Mouse (Mus musculus): Measurements from ENCODE around the gene Bmp8b.

GRCm38 (mm10) chr4:123162305-123162917, 57.4 kb downstream of the Bmp8b start:
- TF ChIP-seq TAL1 (conservative IDR thresholded peaks at IDR 0.05; ENCODE audit: low read depth, low read length) (no peak), CTCF (IDR thresholded peaks at IDR 0.05; ENCODE audit: low read depth, low read length) (no peak), GATA1 (IDR thresholded peaks at IDR 0.05; ENCODE audit: borderline replicate concordance, low read length) (no peak), POLR2AphosphoS5 (IDR thresholded peaks at IDR 0.05; ENCODE audit: insufficient replicate concordance, low read depth, low read length) (no peak)
